Mouse (Mus musculus): Measurements from ENCODE around the gene Gm10715. TPM values are rescaled to one million over a fixed set of nuclear protein-coding genes. Genes with fewer than 3 reads are reported as not detected.
"Not testable (repeated sequence)": the region's sequence is repeated elsewhere in the genome, so short reads cannot be mapped to it uniquely, and the experiment has no call there.

Gene Gm10715
- polyA plus RNA-seq, 1 experiment from 2014 or later: not detected

DNA sequence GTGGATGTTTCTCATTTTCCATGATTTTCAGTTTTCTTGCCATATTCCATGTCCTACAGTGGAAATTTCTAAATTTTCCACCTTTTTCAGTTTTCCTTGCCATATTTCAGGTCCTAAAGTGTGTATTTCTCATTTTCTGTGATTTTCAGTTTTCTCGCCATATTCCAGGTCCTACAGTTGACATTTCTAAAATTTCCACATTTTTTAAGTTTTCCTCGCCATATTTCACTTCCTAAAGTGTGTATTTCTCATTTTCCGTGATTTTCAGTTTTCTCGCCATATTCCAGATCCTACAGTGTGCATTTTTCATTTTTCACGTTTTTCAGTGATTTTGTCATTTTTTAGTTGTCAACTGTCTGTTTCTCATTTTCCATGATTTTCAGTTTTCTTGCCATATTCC is 27.3 kb upstream of the Gm10715 start:
- not testable (repeated sequence) for H3K27ac ChIP-seq (ENCODE audit: low read depth, low read length); H3K36me3 ChIP-seq (ENCODE audit: control insufficient read depth, insufficient read depth, low read length); H3K4me2 ChIP-seq (ENCODE audit: low read depth, low read length, severe bottlenecking); H3K9me3 ChIP-seq (ENCODE audit: control insufficient read depth, low read length); H3K9ac ChIP-seq (ENCODE audit: low read length); H3K27me3 ChIP-seq (ENCODE audit: control insufficient read depth, insufficient read depth, low read length); DNase-seq (ENCODE audit: low spot score); H3K4me1 ChIP-seq (replicated peaks; ENCODE audit: control insufficient read depth, insufficient read depth, low read length); H3K4me3 ChIP-seq (ENCODE audit: low read depth, low read length)
- WGBS: no CpG with 5 or more reads among the region's 5 CpGs
- ATAC-seq (replicated peaks; ENCODE audit: low FRiP score): peak; percentile 42; the same call in 1 of the 2 replicates

DNA sequence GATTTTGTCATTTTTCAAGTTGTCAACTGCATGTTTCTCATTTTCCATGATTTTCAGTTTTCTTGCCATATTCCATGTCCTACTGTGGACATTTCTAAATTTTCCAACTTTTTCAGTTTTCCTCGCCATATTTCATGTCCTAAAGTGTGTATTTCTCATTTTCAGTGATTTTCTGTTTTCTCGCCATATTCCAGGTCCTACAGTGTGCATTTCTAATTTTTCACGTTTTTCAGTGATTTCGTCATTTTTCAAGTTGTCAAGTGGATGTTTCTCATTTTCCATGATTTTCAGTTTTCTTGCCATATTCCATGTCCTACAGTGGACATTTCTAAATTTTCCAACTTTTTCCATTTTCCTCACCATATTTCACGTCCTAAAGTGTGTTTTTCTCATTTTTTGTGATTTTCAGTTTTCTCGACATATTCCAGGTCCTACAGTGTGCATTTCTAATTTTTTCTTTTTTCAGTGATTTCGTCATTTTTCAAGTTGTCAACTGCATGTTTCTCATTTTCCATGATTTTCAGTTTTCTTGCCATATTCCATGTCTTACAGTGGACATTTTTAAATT is 24.5 kb upstream of the Gm10715 start:
- DNase-seq (ENCODE audit: low spot score); H3K27me3 ChIP-seq (ENCODE audit: control insufficient read depth, insufficient read depth, low read length); H3K9me3 ChIP-seq (ENCODE audit: control insufficient read depth, low read length); H3K9ac ChIP-seq (ENCODE audit: low read length); H3K4me2 ChIP-seq (ENCODE audit: low read depth, low read length, severe bottlenecking); H3K27ac ChIP-seq (ENCODE audit: low read depth, low read length); ATAC-seq (replicated peaks; ENCODE audit: low FRiP score); H3K4me1 ChIP-seq (replicated peaks; ENCODE audit: control insufficient read depth, insufficient read depth, low read length); H3K4me3 ChIP-seq (ENCODE audit: low read depth, low read length); H3K36me3 ChIP-seq (ENCODE audit: control insufficient read depth, insufficient read depth, low read length): not testable (repeated sequence)
- 91% methylated on average over 2 of the region's 7 CpGs for WGBS

DNA sequence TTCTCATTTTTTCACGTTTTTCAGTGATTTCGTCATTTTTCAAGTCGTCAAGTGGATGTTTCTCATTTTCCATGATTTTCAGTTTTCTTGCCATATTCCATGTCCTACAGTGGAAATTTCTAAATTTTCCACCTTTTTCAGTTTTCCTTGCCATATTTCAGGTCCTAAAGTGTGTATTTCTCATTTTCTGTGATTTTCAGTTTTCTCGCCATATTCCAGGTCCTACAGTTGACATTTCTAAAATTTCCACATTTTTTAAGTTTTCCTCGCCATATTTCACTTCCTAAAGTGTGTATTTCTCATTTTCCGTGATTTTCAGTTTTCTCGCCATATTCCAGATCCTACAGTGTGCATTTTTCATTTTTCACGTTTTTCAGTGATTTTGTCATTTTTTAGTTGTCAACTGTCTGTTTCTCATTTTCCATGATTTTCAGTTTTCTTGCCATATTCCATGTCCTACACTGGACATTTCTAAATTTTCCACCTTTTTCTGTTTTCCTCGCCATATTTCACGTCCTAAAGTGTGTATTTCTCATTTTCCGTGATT is 23.9 kb upstream of the Gm10715 start, which contains the start of gene Gm10721:
Gene Gm10721, plus strand, starts transcription at position 408 of the 547 bp plus-strand sequence.
- not testable (repeated sequence) for DNase-seq (ENCODE audit: low spot score); H3K27ac ChIP-seq (ENCODE audit: low read depth, low read length); H3K4me3 ChIP-seq (ENCODE audit: low read depth, low read length); H3K27me3 ChIP-seq (ENCODE audit: control insufficient read depth, insufficient read depth, low read length); H3K4me1 ChIP-seq (replicated peaks; ENCODE audit: control insufficient read depth, insufficient read depth, low read length); H3K9ac ChIP-seq (ENCODE audit: low read length); H3K4me2 ChIP-seq (ENCODE audit: low read depth, low read length, severe bottlenecking); H3K9me3 ChIP-seq (ENCODE audit: control insufficient read depth, low read length); H3K36me3 ChIP-seq (ENCODE audit: control insufficient read depth, insufficient read depth, low read length)
- ATAC-seq (replicated peaks; ENCODE audit: low FRiP score): peak; percentile 70
- WGBS: no CpG with 5 or more reads among the region's 11 CpGs

DNA sequence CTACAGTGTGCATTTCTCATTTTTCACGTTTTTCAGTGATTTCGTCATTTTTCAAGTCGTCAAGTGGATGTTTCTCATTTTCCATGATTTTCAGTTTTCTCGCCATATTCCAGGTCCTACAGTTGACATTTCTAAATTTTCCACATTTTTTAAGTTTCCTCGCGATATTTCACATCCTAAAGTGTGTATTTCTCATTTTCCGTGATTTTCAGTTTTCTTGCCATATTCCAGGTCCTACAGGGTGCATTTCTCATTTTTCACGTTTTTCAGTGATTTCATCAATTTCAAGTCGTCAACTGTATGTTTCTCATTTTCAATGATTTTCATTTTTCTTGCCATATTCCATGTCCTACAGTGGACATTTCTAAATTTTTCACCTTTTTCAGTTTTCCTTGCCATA is 21.3 kb upstream of the Gm10715 start, which contains the start of gene Gm10720:
Gene Gm10720, plus strand, starts transcription at position 301 of the 400 bp plus-strand sequence.
- H3K27me3 ChIP-seq (ENCODE audit: control insufficient read depth, insufficient read depth, low read length); H3K36me3 ChIP-seq (ENCODE audit: control insufficient read depth, insufficient read depth, low read length); H3K9ac ChIP-seq (ENCODE audit: low read length); H3K4me3 ChIP-seq (ENCODE audit: low read depth, low read length); ATAC-seq (replicated peaks; ENCODE audit: low FRiP score); H3K4me2 ChIP-seq (ENCODE audit: low read depth, low read length, severe bottlenecking); DNase-seq (ENCODE audit: low spot score); H3K4me1 ChIP-seq (replicated peaks; ENCODE audit: control insufficient read depth, insufficient read depth, low read length); H3K27ac ChIP-seq (ENCODE audit: low read depth, low read length); H3K9me3 ChIP-seq (ENCODE audit: control insufficient read depth, low read length): not testable (repeated sequence)
- 63% methylated on average over 4 of the region's 9 CpGs for WGBS

DNA sequence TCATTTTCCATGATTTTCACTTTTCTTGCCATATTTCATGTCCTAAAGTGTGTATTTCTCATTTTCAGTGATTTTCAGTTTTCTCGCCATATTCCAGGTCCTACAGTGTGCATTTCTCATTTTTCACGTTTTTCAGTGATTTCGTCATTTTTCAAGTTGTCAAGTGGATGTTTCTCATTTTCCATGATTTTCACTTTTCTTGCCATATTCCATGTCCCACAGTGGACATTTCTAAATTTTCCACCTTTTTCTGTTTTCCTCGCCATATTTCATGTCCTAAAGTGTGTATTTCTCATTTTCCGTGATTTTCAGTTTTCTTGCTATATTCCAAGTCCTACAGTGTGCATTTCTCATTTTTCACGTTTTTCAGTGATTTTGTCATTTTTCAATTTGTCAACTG is 20.8 kb upstream of the Gm10715 start:
- H3K27me3 ChIP-seq (ENCODE audit: control insufficient read depth, insufficient read depth, low read length); H3K27ac ChIP-seq (ENCODE audit: low read depth, low read length); H3K9ac ChIP-seq (ENCODE audit: low read length); DNase-seq (ENCODE audit: low spot score); H3K9me3 ChIP-seq (ENCODE audit: control insufficient read depth, low read length); H3K36me3 ChIP-seq (ENCODE audit: control insufficient read depth, insufficient read depth, low read length); ATAC-seq (replicated peaks; ENCODE audit: low FRiP score); H3K4me2 ChIP-seq (ENCODE audit: low read depth, low read length, severe bottlenecking); H3K4me3 ChIP-seq (ENCODE audit: low read depth, low read length); H3K4me1 ChIP-seq (replicated peaks; ENCODE audit: control insufficient read depth, insufficient read depth, low read length): not testable (repeated sequence)
- 72% methylated on average over 4 of the region's 6 CpGs for WGBS

DNA sequence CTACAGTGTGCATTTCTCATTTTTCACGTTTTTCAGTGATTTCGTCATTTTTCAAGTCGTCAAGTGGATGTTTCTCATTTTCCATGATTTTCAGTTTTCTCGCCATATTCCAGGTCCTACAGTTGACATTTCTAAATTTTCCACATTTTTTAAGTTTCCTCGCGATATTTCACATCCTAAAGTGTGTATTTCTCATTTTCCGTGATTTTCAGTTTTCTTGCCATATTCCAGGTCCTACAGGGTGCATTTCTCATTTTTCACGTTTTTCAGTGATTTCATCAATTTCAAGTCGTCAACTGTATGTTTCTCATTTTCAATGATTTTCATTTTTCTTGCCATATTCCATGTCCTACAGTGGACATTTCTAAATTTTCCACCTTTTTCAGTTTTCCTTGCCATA is 19.6 kb upstream of the Gm10715 start, which contains the start of gene Gm10719:
Gene Gm10719, plus strand, starts transcription at position 301 of the 400 bp plus-strand sequence.
- not testable (repeated sequence) for H3K36me3 ChIP-seq (ENCODE audit: control insufficient read depth, insufficient read depth, low read length); ATAC-seq (replicated peaks; ENCODE audit: low FRiP score); H3K9me3 ChIP-seq (ENCODE audit: control insufficient read depth, low read length); H3K4me1 ChIP-seq (replicated peaks; ENCODE audit: control insufficient read depth, insufficient read depth, low read length); H3K4me2 ChIP-seq (ENCODE audit: low read depth, low read length, severe bottlenecking); DNase-seq (ENCODE audit: low spot score); H3K4me3 ChIP-seq (ENCODE audit: low read depth, low read length); H3K9ac ChIP-seq (ENCODE audit: low read length); H3K27me3 ChIP-seq (ENCODE audit: control insufficient read depth, insufficient read depth, low read length); H3K27ac ChIP-seq (ENCODE audit: low read depth, low read length)
- no CpG with 5 or more reads among the region's 9 CpGs for WGBS

DNA sequence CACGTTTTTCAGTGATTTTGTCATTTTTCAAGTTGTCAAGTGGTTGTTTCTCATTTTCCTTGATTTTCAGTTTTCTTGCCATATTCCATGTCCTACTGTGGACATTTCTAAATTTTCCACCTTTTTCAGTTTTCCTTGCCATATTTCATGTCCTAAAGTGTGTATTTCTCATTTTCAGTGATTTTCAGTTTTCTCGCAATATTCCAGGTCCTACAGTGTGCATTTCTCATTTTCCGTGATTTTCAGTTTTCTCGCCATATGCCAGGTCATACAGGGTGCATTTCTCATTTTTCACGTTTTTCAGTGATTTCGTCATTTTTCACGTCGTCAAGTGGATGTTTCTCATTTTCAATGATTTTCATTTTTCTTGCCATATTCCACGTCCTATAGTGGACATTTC is 17.7 kb upstream of the Gm10715 start:
- not testable (repeated sequence) for H3K4me2 ChIP-seq (ENCODE audit: low read depth, low read length, severe bottlenecking); H3K9me3 ChIP-seq (ENCODE audit: control insufficient read depth, low read length); H3K36me3 ChIP-seq (ENCODE audit: control insufficient read depth, insufficient read depth, low read length); H3K27ac ChIP-seq (ENCODE audit: low read depth, low read length); H3K4me1 ChIP-seq (replicated peaks; ENCODE audit: control insufficient read depth, insufficient read depth, low read length); H3K27me3 ChIP-seq (ENCODE audit: control insufficient read depth, insufficient read depth, low read length); H3K4me3 ChIP-seq (ENCODE audit: low read depth, low read length); H3K9ac ChIP-seq (ENCODE audit: low read length); DNase-seq (ENCODE audit: low spot score); ATAC-seq (replicated peaks; ENCODE audit: low FRiP score)
- WGBS: 71% methylated on average over 9 of the region's 9 CpGs

DNA sequence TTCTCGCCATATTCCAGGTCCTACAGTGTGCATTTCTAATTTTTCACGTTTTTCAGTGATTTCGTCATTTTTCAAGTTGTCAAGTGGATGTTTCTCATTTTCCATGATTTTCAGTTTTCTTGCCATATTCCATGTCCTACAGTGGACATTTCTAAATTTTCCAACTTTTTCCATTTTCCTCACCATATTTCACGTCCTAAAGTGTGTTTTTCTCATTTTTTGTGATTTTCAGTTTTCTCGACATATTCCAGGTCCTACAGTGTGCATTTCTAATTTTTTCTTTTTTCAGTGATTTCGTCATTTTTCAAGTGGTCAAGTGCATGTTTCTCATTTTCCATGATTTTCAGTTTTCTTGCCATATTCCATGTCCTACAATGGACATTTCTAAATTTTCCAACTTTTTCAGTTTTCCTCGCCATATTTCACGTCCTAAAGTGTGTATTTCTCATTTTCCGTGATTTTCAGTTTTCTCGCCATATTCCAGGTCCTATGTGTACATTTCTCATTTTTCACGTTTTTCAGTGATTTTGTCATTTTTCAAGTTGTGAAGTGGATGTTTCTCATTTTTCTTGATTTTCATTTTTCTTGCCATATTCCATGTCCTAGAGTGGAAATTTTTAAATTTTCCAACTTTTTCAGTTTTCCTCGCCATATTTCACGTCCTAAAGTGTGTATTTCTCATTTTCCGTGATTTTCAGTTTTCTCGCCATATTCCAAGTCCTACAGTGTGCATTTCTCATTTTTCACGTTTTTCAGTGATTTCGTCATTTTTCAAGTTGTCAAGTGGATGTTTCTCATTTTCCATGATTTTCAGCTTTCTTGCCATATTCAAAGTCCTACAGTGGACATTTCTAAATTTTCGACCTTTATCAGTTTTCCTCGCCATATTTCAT is 16.6 kb upstream of the Gm10715 start:
- not testable (repeated sequence) for H3K9me3 ChIP-seq (ENCODE audit: control insufficient read depth, low read length); H3K27ac ChIP-seq (ENCODE audit: low read depth, low read length); H3K4me3 ChIP-seq (ENCODE audit: low read depth, low read length); H3K27me3 ChIP-seq (ENCODE audit: control insufficient read depth, insufficient read depth, low read length); H3K36me3 ChIP-seq (ENCODE audit: control insufficient read depth, insufficient read depth, low read length); DNase-seq (ENCODE audit: low spot score); H3K4me1 ChIP-seq (replicated peaks; ENCODE audit: control insufficient read depth, insufficient read depth, low read length); H3K4me2 ChIP-seq (ENCODE audit: low read depth, low read length, severe bottlenecking); H3K9ac ChIP-seq (ENCODE audit: low read length)
- peak; percentile 57; the same call in 1 of the 2 replicates for ATAC-seq (replicated peaks; ENCODE audit: low FRiP score)
- 72% methylated on average over 11 of the region's 19 CpGs for WGBS

Data from forebrain, embryonic 11.5 days (tissue).